Mouse (Mus musculus): Measurements from ENCODE around the gene Nt5e. TPM values are rescaled to one million over a fixed set of nuclear protein-coding genes. Genes with fewer than 3 reads are reported as not detected.

Nt5e gene
- polyA plus RNA-seq (2012; rRNA removed), result 0.62 and 1.3 TPM in 2 replicates

DNA sequence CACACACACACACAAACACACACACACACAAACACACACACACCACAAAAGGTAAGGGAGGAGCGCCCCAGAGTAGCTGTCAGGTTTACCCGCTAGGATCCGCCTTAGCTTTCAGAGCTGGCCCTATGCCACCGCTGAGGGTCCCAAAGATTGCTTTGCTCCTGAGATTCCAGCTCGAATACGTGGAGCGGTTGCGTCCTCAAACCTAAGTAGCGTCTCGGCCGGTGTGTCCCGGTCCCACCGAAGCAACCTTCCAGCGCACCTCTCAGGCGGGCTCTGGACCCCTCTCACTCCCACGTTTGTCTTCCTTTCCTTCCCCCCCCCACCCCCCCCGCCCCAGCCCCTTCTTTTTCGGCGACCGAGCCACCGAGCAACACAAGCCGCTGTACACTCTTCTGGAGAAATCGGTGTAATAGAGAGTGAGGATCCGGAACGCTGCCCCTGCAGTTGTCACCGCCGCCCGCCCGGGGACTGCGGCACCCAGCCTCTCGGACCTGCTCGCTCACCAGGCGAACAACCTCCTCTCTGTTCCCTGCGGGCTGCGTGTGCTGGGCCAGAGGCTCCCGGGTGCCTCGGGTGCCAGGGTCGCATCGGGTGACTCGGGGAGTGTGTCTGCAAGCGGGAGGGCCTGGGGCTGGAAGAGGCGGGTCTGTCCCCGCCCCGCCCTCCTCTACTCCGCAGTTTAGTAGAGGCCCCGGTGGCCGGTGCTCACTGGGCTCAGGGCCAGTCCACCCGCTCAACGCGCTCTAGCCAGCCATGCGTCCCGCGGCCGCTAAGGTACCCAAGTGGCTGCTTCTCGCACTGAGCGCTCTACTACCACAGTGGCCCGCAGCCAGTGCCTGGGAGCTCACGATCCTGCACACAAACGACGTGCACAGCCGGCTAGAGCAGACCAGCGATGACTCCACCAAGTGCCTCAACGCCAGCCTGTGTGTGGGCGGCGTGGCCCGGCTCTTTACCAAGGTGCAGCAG is at the start of gene Nt5e:
Nt5e (plus strand) TSS at position 268 of the 972 bp plus-strand sequence.

Other genes with a start within 250 kb of the Nt5e start
- gene Snx14, start 111.8 kb downstream of the Nt5e start, polyA plus RNA-seq (2012; rRNA removed), result 27.5 and 29.8 TPM in 2 replicates
- 2.1 and 6.3 TPM in 2 replicates for gene Gm20537, start 129.4 kb downstream of the Nt5e start, polyA plus RNA-seq (2012; rRNA removed)
- gene Syncrip, start 155.4 kb downstream of the Nt5e start, polyA plus RNA-seq (2012; rRNA removed), result 91.8 and 110 TPM in 2 replicates
- gene Zfp949, start 220.8 kb downstream of the Nt5e start, polyA plus RNA-seq (2012; rRNA removed), result 9.9 and 10.8 TPM in 2 replicates

Measured in central nervous system, embryonic 11.5 days (tissue).